Mouse (Mus musculus): Measurements from ENCODE around the gene Jam3. TPM values are rescaled to one million over a fixed set of nuclear protein-coding genes. Genes with fewer than 3 reads are reported as not detected.

Gene Jam3
- under 1 TPM in 1 of 2 experiments, not detected in 1; 0.56 TPM for polyA plus RNA-seq (2017; shearing (Covaris generic))

GRCm38 (mm10) chr9:27154763-27155530, at the start of gene Jam3:
Gene Jam3 (minus strand): TSS chr9:27155421.
- ATAC-seq: no peak

- no peak for ATAC-seq
These were observed 49.0 kb upstream of the Jam3 start for GRCm38 (mm10) chr9:27204201-27204600.

- ATAC-seq: no peak
These were observed 47.9 kb upstream of the Jam3 start for GRCm38 (mm10) chr9:27203134-27203533.

- ATAC-seq: no peak
These were observed 46.4 kb upstream of the Jam3 start for GRCm38 (mm10) chr9:27201472-27202219.

- ATAC-seq: no peak
These were observed 38.4 kb upstream of the Jam3 start for GRCm38 (mm10) chr9:27193592-27194080.

GRCm38 (mm10) chr9:27192761-27193591, 37.8 kb upstream of the Jam3 start:
- no peak for ATAC-seq

GRCm38 (mm10) chr9:27192001-27192760, 37.0 kb upstream of the Jam3 start:
- no peak for ATAC-seq

GRCm38 (mm10) chr9:27191501-27191981, 36.3 kb upstream of the Jam3 start:
- ATAC-seq: no peak

GRCm38 (mm10) chr9:27190461-27190860, 35.2 kb upstream of the Jam3 start:
- ATAC-seq: no peak

GRCm38 (mm10) chr9:27189306-27189705, 34.1 kb upstream of the Jam3 start:
- ATAC-seq: no peak

- ATAC-seq: no peak
These were observed 33.5 kb upstream of the Jam3 start for GRCm38 (mm10) chr9:27188677-27189241.

- ATAC-seq: no peak
These were observed 30.6 kb upstream of the Jam3 start for GRCm38 (mm10) chr9:27185820-27186219.

GRCm38 (mm10) chr9:27182087-27182486, 26.9 kb upstream of the Jam3 start:
- no peak for ATAC-seq

GRCm38 (mm10) chr9:27180492-27180891, 25.3 kb upstream of the Jam3 start:
- no peak for ATAC-seq

GRCm38 (mm10) chr9:27178935-27179334, 23.7 kb upstream of the Jam3 start:
- no peak for ATAC-seq

GRCm38 (mm10) chr9:27176154-27176553, 20.9 kb upstream of the Jam3 start:
- ATAC-seq: no peak

- no peak for ATAC-seq
These were observed 20.5 kb upstream of the Jam3 start for GRCm38 (mm10) chr9:27175682-27176081.

- ATAC-seq: no peak
These were observed 20.0 kb upstream of the Jam3 start for GRCm38 (mm10) chr9:27175241-27175640.

- ATAC-seq: no peak
These were observed 18.9 kb upstream of the Jam3 start for GRCm38 (mm10) chr9:27174079-27174478.

GRCm38 (mm10) chr9:27173646-27174045, 18.4 kb upstream of the Jam3 start:
- no peak for ATAC-seq

GRCm38 (mm10) chr9:27172839-27173238, 17.6 kb upstream of the Jam3 start:
- no peak for ATAC-seq

GRCm38 (mm10) chr9:27170726-27171125, 15.5 kb upstream of the Jam3 start:
- ATAC-seq: no peak
